Mouse (Mus musculus) CH12.LX (cell line): ENCODE results near the gene Jag2. TPM values are rescaled to one million over a fixed set of nuclear protein-coding genes. Genes with fewer than 3 reads are reported as not detected.

Experiments used
- DNase-seq: peaks from one replicate; pipeline ENCODE4 v3.0.0-alpha.2; 2013; ENCODE audit errors: extremely low read depth
- H3K27ac ChIP-seq: 2 replicates; pipeline ENCODE4 v1.5.1; 2012; ENCODE audit warnings: low read depth, mild to moderate bottlenecking, control low read depth, moderate library complexity; ENCODE audit not compliant: insufficient read depth
- H3K27me3 ChIP-seq: replicated peaks from 2 replicates; pipeline ENCODE3; 2012; ENCODE audit warnings: inconsistent platforms
- H3K36me3 ChIP-seq, 2 experiments: replicated peaks in 1 of 2; 2 replicates each; pipeline versions ENCODE3 to v1.6.1; 2012; ENCODE audit warnings: inconsistent platforms in 1 of 2, low read length in 1 of 2, mild to moderate bottlenecking in 1 of 2, mixed read lengths in 1 of 2, moderate library complexity in 1 of 2; ENCODE audit not compliant: control insufficient read depth in 1 of 2, insufficient read depth in 1 of 2
- H3K4me1 ChIP-seq, 2 experiments: 2 replicates each; pipeline ENCODE4 v1.6.1; 2012; ENCODE audit warnings: inconsistent platforms in 1 of 2, moderate library complexity in 1 of 2; ENCODE audit not compliant: insufficient read depth in 2 of 2, control insufficient read depth in 1 of 2
- H3K4me2 ChIP-seq: 2 replicates; pipeline ENCODE4 v1.6.1; 2012; ENCODE audit warnings: low read depth, mild to moderate bottlenecking, control low read depth; ENCODE audit not compliant: poor library complexity, insufficient read depth, severe bottlenecking
- H3K4me3 ChIP-seq, 3 experiments: fragments of 150-350 bp in 1 of 3; sonication (generic) in 1 of 3; replicated peaks in 1 of 3; 2 replicates each; pipeline versions ENCODE3 to v1.5.1; 2011 to 2012; ENCODE audit warnings: low read depth in 2 of 3, low read length in 2 of 3, mild to moderate bottlenecking in 2 of 3, moderate library complexity in 2 of 3, control low read depth in 1 of 3, improper control_type of control experiment in 1 of 3, inconsistent platforms in 1 of 3, mixed read lengths in 1 of 3; ENCODE audit not compliant: poor library complexity in 1 of 3
- H3K79me2 ChIP-seq: replicated peaks from 2 replicates; pipeline ENCODE4 v1.6.1; 2012; ENCODE audit warnings: mild to moderate bottlenecking, moderate library complexity; ENCODE audit not compliant: control insufficient read depth, poor library complexity, insufficient read depth, severe bottlenecking; ENCODE audit errors: extremely low read depth
- H3K9ac ChIP-seq: 2 replicates; pipeline ENCODE4 v1.6.1; 2012; ENCODE audit warnings: low read depth, mild to moderate bottlenecking, control low read depth, moderate library complexity; ENCODE audit not compliant: insufficient read depth
- H3K9me3 ChIP-seq: replicated peaks from 2 replicates; pipeline ENCODE3; 2012; ENCODE audit warnings: low read length, inconsistent platforms, mixed read lengths
- BHLHE40 ChIP-seq: IDR thresholded peaks from 2 replicates; pipeline ENCODE4 v1.6.1; 2011; ENCODE audit warnings: mild to moderate bottlenecking, low read depth, low read length, improper control_type of control experiment
- CHD1 ChIP-seq: IDR thresholded peaks from 2 replicates; pipeline ENCODE4 v1.6.1; 2012; ENCODE audit warnings: low read depth, low read length, improper control_type of control experiment, inconsistent platforms
- CHD2 ChIP-seq: IDR thresholded peaks from 2 replicates; pipeline ENCODE4 v1.6.1; 2011; ENCODE audit warnings: low read length, improper control_type of control experiment
- CTCF ChIP-seq, 2 experiments: IDR thresholded peaks in 1 of 2; conservative IDR thresholded peaks in 1 of 2; 2 replicates each; pipeline ENCODE4 v1.5.1; 2011 to 2012; ENCODE audit warnings: low read depth in 2 of 2, low read length in 2 of 2, improper control_type of control experiment in 1 of 2, inconsistent platforms in 1 of 2, mild to moderate bottlenecking in 1 of 2, moderate library complexity in 1 of 2
- E2F4 ChIP-seq: IDR thresholded peaks from 2 replicates; pipeline ENCODE4 v1.6.1; 2011; ENCODE audit warnings: low read depth, low read length, improper control_type of control experiment; ENCODE audit not compliant: insufficient replicate concordance
- ELF1 ChIP-seq: IDR thresholded peaks from 2 replicates; pipeline ENCODE4 v1.6.1; 2014; ENCODE audit warnings: low read depth, mild to moderate bottlenecking, inconsistent platforms, low read length, improper control_type of control experiment
- EP300 ChIP-seq: IDR thresholded peaks from 2 replicates; pipeline ENCODE4 v1.6.1; 2011; ENCODE audit warnings: low read length, improper control_type of control experiment
- ETS1 ChIP-seq: conservative IDR thresholded peaks from 2 replicates; pipeline ENCODE4 v1.6.1; 2012; ENCODE audit warnings: low read depth, mild to moderate bottlenecking, inconsistent platforms, low read length, improper control_type of control experiment, moderate library complexity
- GABPA ChIP-seq: IDR thresholded peaks from 2 replicates; pipeline ENCODE4 v1.6.1; 2012; ENCODE audit warnings: low read depth, low read length, improper control_type of control experiment, inconsistent platforms; ENCODE audit not compliant: insufficient replicate concordance
- HCFC1 ChIP-seq: IDR thresholded peaks from 2 replicates; pipeline ENCODE4 v1.6.1; 2012; ENCODE audit warnings: low read depth, mild to moderate bottlenecking, inconsistent platforms, low read length, improper control_type of control experiment
- IRF4 ChIP-seq: IDR thresholded peaks from 2 replicates; pipeline ENCODE4 v1.6.1; 2014; ENCODE audit warnings: low read depth, mild to moderate bottlenecking, inconsistent platforms, low read length, improper control_type of control experiment
- JUN ChIP-seq: IDR thresholded peaks from 2 replicates; pipeline ENCODE4 v1.6.1; 2011; ENCODE audit warnings: low read depth, mild to moderate bottlenecking, low read length, improper control_type of control experiment, moderate library complexity; ENCODE audit not compliant: insufficient read depth
- JUND ChIP-seq: conservative IDR thresholded peaks from 2 replicates; pipeline ENCODE4 v1.6.1; 2011; ENCODE audit warnings: low read depth, low read length, improper control_type of control experiment
- KAT2A ChIP-seq: IDR thresholded peaks from 2 replicates; pipeline ENCODE4 v1.6.1; 2012; ENCODE audit warnings: low read length, improper control_type of control experiment, inconsistent platforms; ENCODE audit not compliant: insufficient replicate concordance
- MAFK ChIP-seq: IDR thresholded peaks from 2 replicates; pipeline ENCODE4 v1.6.1; 2011; ENCODE audit warnings: low read length, improper control_type of control experiment; ENCODE audit not compliant: insufficient replicate concordance
- MAX ChIP-seq: IDR thresholded peaks from 2 replicates; pipeline ENCODE4 v1.6.1; 2011; ENCODE audit warnings: low read length, improper control_type of control experiment
- MAZ ChIP-seq: IDR thresholded peaks from 2 replicates; pipeline ENCODE4 v1.6.1; 2012; ENCODE audit warnings: low read depth, mild to moderate bottlenecking, inconsistent platforms, low read length, improper control_type of control experiment, moderate library complexity
- MEF2A ChIP-seq: IDR thresholded peaks from 2 replicates; pipeline ENCODE4 v1.6.1; 2014; ENCODE audit warnings: low read depth, mild to moderate bottlenecking, inconsistent platforms, low read length, improper control_type of control experiment, borderline replicate concordance
- MXI1 ChIP-seq: IDR thresholded peaks from 2 replicates; pipeline ENCODE4 v1.6.1; 2011; ENCODE audit warnings: mild to moderate bottlenecking, low read depth, low read length, improper control_type of control experiment
- MYC ChIP-seq: IDR thresholded peaks from 2 replicates; pipeline ENCODE4 v1.6.1; 2011; ENCODE audit warnings: low read depth, mild to moderate bottlenecking, improper control_type of control experiment, low read length
- NELFE ChIP-seq: IDR thresholded peaks from 2 replicates; pipeline ENCODE4 v1.6.1; 2011; ENCODE audit warnings: low read depth, low read length, improper control_type of control experiment
- NRF1 ChIP-seq: IDR thresholded peaks from 2 replicates; pipeline ENCODE4 v1.6.1; 2014; ENCODE audit warnings: low read depth, mild to moderate bottlenecking, inconsistent platforms, low read length, improper control_type of control experiment, moderate library complexity
- PAX5 ChIP-seq: IDR thresholded peaks from 2 replicates; pipeline ENCODE4 v1.6.1; 2012; ENCODE audit warnings: low read length, inconsistent platforms, mixed read lengths
- POLR2A ChIP-seq: IDR thresholded peaks from 2 replicates; pipeline ENCODE4 v1.6.1; 2011; ENCODE audit warnings: low read depth, mild to moderate bottlenecking, improper control_type of control experiment, low read length
- POLR2AphosphoS2 ChIP-seq: IDR thresholded peaks from 2 replicates; pipeline ENCODE4 v1.6.1; 2011; ENCODE audit warnings: low read depth, low read length, improper control_type of control experiment
- RAD21 ChIP-seq: IDR thresholded peaks from 2 replicates; pipeline ENCODE4 v1.6.1; 2011; ENCODE audit warnings: low read depth, mild to moderate bottlenecking, low read length, improper control_type of control experiment, moderate library complexity
- RCOR1 ChIP-seq: conservative IDR thresholded peaks from 2 replicates; pipeline ENCODE4 v1.6.1; 2012; ENCODE audit warnings: low read depth, mild to moderate bottlenecking, inconsistent platforms, low read length, improper control_type of control experiment
- SIN3A ChIP-seq: IDR thresholded peaks from 2 replicates; pipeline ENCODE4 v1.6.1; 2012; ENCODE audit warnings: low read length, improper control_type of control experiment, inconsistent platforms
- SMC3 ChIP-seq: IDR thresholded peaks from 2 replicates; pipeline ENCODE4 v1.6.1; 2011; ENCODE audit warnings: low read depth, low read length, improper control_type of control experiment
- TBP ChIP-seq: conservative IDR thresholded peaks from 2 replicates; pipeline ENCODE4 v1.6.1; 2011; ENCODE audit warnings: low read depth, low read length, improper control_type of control experiment
- TCF12 ChIP-seq: IDR thresholded peaks from 2 replicates; pipeline ENCODE4 v1.6.1; 2014; ENCODE audit warnings: low read depth, mild to moderate bottlenecking, inconsistent platforms, low read length, improper control_type of control experiment
- UBTF ChIP-seq: IDR thresholded peaks from 2 replicates; pipeline ENCODE4 v1.6.1; 2012; ENCODE audit warnings: low read depth, mild to moderate bottlenecking, inconsistent platforms, low read length, improper control_type of control experiment, moderate library complexity
- USF1 ChIP-seq: IDR thresholded peaks from 2 replicates; pipeline ENCODE4 v1.6.1; 2014; ENCODE audit warnings: low read depth, mild to moderate bottlenecking, inconsistent platforms, low read length, improper control_type of control experiment
- USF2 ChIP-seq: conservative IDR thresholded peaks from 2 replicates; pipeline ENCODE4 v1.6.1; 2011; ENCODE audit warnings: low read depth, low read length, improper control_type of control experiment
- ZC3H11A ChIP-seq: IDR thresholded peaks from 2 replicates; pipeline ENCODE4 v1.6.1; 2012; ENCODE audit warnings: low read depth, mild to moderate bottlenecking, inconsistent platforms, low read length, improper control_type of control experiment
- ZKSCAN1 ChIP-seq: IDR thresholded peaks from 2 replicates; pipeline ENCODE4 v1.6.1; 2012; ENCODE audit warnings: low read depth, inconsistent platforms, low read length, improper control_type of control experiment, borderline replicate concordance
- ZMIZ1 ChIP-seq: IDR thresholded peaks from 2 replicates; pipeline ENCODE4 v1.6.1; 2012; ENCODE audit warnings: low read depth, mild to moderate bottlenecking, inconsistent platforms, low read length, improper control_type of control experiment
- ZNF384 ChIP-seq: IDR thresholded peaks from 2 replicates; pipeline ENCODE4 v1.6.1; 2012; ENCODE audit warnings: low read depth, low read length, improper control_type of control experiment, inconsistent platforms
- dilution Hi-C: fragments of 300-500 bp; cut with MboI; formaldehyde crosslinking; loops from 2 replicates; pipeline ENCODE4 v1.14.3; 2020; ENCODE audit warnings: low sequenced_read_pairs; ENCODE audit not compliant: extremely low pct_unique_long_range_greater_than_20kb, extremely low pct_ligation_motif_present
- in situ Hi-C: fragments of 300-500 bp; cut with MboI; formaldehyde crosslinking; loops from 3 replicates; pipeline ENCODE4 v1.14.3; 2019; ENCODE audit warnings: low sequenced_read_pairs, low pct_ligation_motif_present, low pct_unique_long_range_greater_than_20kb, mixed read lengths
- polyA plus RNA-seq: library from polyadenylated mRNA; unstranded; fragments of >175 nt; gene quantifications from 2 replicates; pipeline ENCODE4 v1.2.1, GENCODE M21; 2012; ENCODE audit warnings: low read depth; ENCODE audit not compliant: insufficient read length
- total RNA-seq, 2 experiments: library from RNA; depleted of rRNA; stranded (reverse); fragments of 300-350 nt in 1 of 2; fragments of >200 nt in 1 of 2; gene quantifications; 2 replicates each; pipeline ENCODE4 v1.2.3; 2012 to 2014

Gene Jag2
- total and polyA plus RNA-seq, 3 experiments: 0.34 to 7.6 (median 0.59) TPM

GRCm38 (mm10) chr12:112976371-112977073, 46.9 kb upstream of the Jag2 start, which contains the start of gene Btbd6:
Gene Btbd6, plus strand, starts transcription at chr12:112976482.
- in situ Hi-C loops: no loop called here
- Histone ChIP-seq H3K79me2 (no peaks in the 10 kb centered on the region), H3K4me3 (peak within 1 kb of the TSS; percentile 59 to 78 (median 68)), H3K4me2 (peak within 1 kb of the TSS; percentile 80), H3K27ac (peak within 1 kb of the TSS; percentile 19; the same call in 1 of the 2 replicates), H3K9me3 (no peaks in the 10 kb centered on the region), H3K36me3 (peaks cover 59 to 83% of the 10 kb centered on the region in 2 experiments), H3K9ac (peak within 1 kb of the TSS; percentile 80), H3K4me1 (peaks cover 0 to 16% of the 10 kb centered on the region in 2 experiments; a peak in 3 of 4 replicates), H3K27me3 (no peaks in the 10 kb centered on the region)
- DNase-seq: peak; percentile 83
- dilution Hi-C loops: no loop called here
- TF ChIP-seq TCF12: peak; percentile 68
- TF ChIP-seq RCOR1: no peak; the same call in 1 of the 2 replicates
- TF ChIP-seq CHD1: no peak
- no peak for TF ChIP-seq TBP
- TF ChIP-seq ZNF384: peak; percentile 41; the same call in 1 of the 2 replicates
- TF ChIP-seq ETS1: no peak
- TF ChIP-seq ELF1: peak; percentile 52
- TF ChIP-seq EP300: no peak
- TF ChIP-seq MEF2A: peak; percentile 61; the same call in 1 of the 2 replicates
- peak; percentile 73; the same call in 1 of the 2 replicates for TF ChIP-seq ZMIZ1
- TF ChIP-seq POLR2AphosphoS2: no peak
- TF ChIP-seq UBTF: peak; percentile 76
- no peak for TF ChIP-seq PAX5
- TF ChIP-seq NELFE: peak; percentile 87
- TF ChIP-seq BHLHE40: no peak
- peak; percentile 34; the same call in 1 of the 2 replicates for TF ChIP-seq NRF1
- TF ChIP-seq USF2: no peak
- TF ChIP-seq POLR2A: peak; percentile 79
- peak; percentile 78 for TF ChIP-seq MXI1
- TF ChIP-seq RAD21: no peak
- TF ChIP-seq SMC3: no peak; the same call in 1 of the 2 replicates
- 0 out of 2 replicates have a peak, but pooled peaks have one; percentile 19 for TF ChIP-seq CHD2
- no peak for TF ChIP-seq MYC
- TF ChIP-seq ZC3H11A: no peak
- TF ChIP-seq MAX: no peak
- no peak for TF ChIP-seq KAT2A
- peak in 1 of 2 experiments; percentile 70; a peak in 2 of 4 replicates for TF ChIP-seq CTCF (conservative IDR thresholded peaks at IDR 0.05 in 1 of 2, IDR thresholded peaks at IDR 0.05 in 1 of 2; ENCODE audit: low read depth in 2 of 2, low read length in 2 of 2)
- TF ChIP-seq USF1: no peak
- no peak; the same call in 1 of the 2 replicates for TF ChIP-seq GABPA
- TF ChIP-seq ZKSCAN1: no peak
- TF ChIP-seq E2F4: no peak
- no peak for TF ChIP-seq MAFK
- TF ChIP-seq SIN3A: peak; percentile 71; the same call in 1 of the 2 replicates
- peak; percentile 62 for TF ChIP-seq IRF4
- peak; percentile 82; the same call in 1 of the 2 replicates for TF ChIP-seq MAZ
- no peak for TF ChIP-seq JUND
- no peak for TF ChIP-seq JUN
- peak; percentile 73 for TF ChIP-seq HCFC1
